Mouse (Mus musculus): ENCODE results near the gene Klc1.

Gene Klc1

DNA sequence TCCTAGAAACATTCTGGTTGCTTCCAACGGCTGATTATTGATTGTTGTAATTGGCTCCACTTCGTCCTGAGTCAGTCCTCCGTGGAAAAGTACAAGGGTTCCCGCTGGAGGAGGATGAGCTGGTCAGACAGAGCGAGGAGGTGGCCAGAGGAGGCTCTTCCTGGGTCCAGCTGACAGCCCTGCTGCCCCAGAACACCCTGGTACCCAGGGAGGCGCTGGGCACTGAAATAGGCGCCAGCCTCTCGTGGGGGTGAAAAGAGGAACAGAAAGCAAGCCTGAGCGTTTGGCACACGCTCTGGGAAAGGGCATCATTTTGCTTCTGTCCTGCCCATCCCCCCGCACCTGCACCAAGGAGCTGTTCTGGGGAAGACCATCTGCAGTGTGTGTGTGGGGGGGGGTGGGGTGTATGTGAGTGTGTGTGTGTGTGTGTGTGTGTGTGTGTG is 14.6 kb upstream of the Klc1 start:
- DNase-seq (ENCODE audit: low spot score), result no peak

DNA sequence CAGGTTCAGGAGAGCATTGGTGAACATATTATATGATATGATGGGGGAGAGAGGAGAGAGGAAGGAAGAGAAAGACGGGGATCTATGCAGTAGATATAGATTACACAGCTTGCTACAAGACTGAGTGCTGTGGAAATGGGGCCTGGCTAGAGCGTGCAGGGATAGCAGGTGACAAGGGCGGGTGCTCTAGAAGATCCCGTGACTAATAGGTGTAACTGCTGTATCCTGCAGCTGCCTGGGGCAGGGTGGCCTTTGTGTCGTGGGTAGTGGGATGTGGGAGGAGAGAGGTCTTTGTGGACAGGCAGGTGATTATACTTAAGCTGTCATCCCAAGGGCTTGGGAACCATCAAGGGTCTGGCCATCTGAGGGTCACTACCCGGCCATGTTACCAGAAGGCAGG is 13.4 kb upstream of the Klc1 start:
- DNase-seq (ENCODE audit: low spot score), result no peak

DNA sequence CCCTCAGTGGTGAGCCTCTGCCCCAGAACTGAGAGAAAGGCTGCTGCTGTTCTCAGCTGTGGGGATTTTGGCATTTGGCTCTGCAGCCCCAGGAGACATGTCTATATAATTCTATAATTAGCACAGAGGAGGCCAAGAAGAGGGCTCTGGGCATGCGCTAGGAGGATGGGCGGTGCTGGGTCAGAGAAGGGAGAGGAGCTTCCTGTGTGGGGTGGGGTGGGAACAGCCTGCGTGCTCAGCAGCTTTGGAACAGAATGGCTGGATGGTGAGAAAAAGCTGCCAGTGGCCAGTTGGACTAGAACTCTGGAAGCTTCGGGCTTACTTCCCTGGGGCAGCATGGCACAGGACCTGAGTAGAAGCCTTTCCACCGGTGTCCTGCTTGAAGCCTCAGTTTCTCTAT is 12.6 kb upstream of the Klc1 start:
- DNase-seq (ENCODE audit: low spot score), result no peak

DNA sequence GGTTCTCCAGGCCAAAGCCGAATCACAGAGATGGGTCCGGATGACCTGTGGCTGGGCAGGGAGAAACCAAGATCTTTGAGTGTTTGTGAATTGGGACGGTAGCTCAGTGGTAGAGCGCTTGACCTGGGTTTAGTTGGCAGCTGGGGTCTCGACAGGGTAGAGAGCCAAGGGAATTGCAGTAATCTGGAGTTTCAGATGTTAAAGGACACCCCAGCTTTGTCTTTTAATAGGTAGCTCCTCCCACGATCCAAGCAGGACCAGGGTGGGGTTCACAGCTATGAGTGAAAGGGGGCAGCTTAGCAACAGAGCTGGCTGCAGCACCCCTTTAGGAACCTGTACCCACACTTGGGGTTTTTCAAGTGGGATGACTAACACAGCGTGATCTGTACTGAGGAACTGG is 11.2 kb upstream of the Klc1 start:
- DNase-seq (ENCODE audit: low spot score), result no peak

DNA sequence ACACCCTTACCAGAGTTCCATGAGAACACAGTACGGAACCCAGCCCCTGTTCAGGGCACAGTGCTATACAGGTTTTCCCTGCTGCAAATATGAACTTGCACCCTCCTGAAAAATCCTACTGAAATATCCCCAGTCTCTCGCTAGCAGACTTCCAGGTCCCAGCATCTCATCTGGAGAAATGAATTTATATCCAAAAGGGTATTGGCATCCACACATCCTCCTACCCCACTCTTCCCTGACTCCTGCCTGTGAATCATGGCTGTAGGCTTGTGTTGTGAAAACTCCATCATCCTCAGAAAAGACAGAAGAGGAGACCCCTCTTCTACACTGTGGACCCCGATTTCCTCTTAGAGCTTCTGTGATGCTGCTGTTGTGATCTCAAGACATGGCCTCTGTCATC is 7.9 kb upstream of the Klc1 start:
- DNase-seq (ENCODE audit: low spot score), result no peak

DNA sequence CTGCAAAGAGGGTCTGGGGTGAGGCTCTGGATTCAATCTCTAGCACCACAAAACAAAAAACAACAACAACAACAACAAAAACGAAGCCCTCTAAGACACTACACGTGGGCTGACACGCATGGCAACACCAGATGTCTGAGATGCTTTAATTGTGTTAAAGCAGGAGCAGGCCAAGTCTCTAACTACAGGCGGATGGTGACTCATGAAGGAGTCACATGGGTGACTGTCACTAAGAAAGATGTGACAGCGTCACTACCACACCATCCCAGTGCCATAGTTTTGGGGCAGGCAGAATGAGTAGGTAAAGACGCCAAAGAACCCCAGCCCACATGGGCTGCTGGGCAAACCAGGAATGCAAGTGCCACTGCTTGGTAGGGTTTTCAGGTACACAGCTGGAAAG is 6.2 kb upstream of the Klc1 start:
- no peak for DNase-seq (ENCODE audit: low spot score)

DNA sequence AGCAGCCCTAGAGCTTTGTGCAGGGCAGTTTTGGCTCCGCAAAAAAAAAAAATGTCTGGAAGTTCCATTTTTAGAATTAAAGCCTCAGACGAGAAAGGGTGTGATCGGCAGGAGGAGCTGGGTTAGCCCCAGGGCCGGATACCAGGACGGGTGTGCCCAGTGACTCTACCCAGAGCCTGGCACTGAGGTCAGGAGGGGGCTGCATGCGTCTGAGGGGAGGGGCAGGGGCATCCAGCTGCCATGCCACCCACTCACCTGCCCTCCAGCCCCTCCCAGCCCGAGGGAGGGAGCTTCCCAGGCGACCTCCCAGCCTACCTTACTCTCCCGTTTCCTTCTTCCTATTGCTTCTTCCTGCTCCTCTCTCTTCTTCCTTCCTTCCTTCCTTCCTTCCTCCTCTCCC is 5.3 kb upstream of the Klc1 start:
- DNase-seq (ENCODE audit: low spot score), result no peak

DNA sequence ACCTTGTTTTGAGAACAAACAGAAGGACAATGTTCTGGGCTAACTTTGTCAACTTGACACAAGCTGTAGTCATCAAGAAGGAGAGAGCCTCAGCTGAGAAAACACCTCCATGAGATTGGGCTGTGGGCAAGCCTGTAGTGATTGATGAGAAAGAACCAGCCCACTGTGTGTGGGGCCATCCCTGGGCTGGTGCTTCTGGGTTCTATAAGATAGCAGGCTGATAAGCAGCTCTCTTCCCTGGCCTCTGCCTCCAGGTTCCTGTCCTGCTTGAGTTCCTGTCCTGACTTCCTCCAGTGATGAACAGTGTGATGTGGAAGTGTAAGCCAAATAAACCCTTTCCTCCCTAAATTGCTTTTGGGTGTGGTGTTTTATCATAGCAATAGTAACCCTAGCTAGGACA is 3.9 kb upstream of the Klc1 start:
- DNase-seq (ENCODE audit: low spot score), result no peak

DNA sequence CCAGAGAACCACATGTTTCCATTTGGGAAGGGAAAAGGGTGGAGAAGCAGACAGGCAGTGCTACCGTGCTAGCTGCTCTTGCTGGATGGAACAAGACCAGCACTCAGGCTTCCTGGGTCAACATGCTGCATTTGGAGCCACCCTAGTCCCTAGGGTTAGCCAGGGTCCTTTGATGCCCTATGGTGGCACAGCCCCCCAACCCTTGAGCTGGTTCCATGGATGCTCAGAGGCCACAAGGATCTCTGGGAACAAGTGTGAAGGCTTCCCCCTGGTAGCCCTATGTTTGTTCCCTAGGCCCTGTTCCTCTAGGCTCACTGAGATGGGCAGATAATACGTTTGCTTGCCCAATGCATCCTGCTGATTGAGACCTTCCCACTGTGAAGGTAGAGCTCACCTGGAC is 3.4 kb upstream of the Klc1 start:
- no peak for DNase-seq (ENCODE audit: low spot score)

DNA sequence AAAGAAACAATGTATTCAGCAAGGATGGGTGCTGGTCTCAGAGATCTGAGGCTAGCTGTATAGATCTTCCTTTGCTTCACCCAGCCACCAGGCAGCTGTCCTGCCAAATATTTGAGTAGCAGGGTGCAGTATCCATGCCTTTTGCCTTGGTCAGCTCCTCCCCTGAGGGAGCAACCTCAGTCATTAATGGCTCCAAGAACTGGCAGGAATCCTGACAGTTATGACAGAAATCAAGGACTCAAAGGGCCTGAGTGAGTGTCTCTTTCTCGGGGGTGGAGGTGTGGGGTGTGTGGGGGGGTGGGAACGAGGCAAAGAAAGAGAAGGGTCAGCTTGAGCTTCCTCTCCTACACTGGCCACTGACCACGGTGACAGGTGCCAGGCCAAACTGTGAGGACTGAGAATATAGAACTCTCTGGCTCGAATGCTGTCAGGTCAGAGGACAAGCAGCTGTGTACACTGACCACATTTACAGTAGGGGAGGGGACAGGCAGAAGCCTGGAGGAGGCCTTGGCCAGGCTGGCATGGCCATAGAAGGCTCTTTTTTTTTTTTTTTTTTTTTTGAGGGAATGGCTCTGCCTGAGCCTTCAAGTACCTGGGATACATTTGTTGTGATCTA is 2.5 kb upstream of the Klc1 start:
- DNase-seq (ENCODE audit: low spot score), result no peak

DNA sequence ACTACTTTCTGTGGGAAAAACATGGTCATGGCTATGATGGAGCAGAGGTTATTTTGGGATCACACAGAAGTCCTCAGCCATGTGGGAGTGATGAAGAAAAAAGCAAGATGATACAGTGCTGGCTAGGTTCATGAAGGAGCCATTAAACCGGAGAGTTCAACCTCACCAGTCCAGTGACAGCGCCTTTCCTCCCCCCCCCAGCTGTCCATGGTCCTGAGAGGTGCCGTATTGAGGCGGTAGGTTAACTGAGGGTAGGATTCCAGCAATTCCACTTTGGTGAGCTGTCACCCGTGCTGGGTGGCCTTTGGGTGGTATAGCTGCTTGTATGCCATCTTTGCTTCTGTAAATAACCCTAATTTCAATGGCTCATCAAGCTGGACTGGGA is 2.0 kb upstream of the Klc1 start:
- DNase-seq (ENCODE audit: low spot score), result no peak

DNA sequence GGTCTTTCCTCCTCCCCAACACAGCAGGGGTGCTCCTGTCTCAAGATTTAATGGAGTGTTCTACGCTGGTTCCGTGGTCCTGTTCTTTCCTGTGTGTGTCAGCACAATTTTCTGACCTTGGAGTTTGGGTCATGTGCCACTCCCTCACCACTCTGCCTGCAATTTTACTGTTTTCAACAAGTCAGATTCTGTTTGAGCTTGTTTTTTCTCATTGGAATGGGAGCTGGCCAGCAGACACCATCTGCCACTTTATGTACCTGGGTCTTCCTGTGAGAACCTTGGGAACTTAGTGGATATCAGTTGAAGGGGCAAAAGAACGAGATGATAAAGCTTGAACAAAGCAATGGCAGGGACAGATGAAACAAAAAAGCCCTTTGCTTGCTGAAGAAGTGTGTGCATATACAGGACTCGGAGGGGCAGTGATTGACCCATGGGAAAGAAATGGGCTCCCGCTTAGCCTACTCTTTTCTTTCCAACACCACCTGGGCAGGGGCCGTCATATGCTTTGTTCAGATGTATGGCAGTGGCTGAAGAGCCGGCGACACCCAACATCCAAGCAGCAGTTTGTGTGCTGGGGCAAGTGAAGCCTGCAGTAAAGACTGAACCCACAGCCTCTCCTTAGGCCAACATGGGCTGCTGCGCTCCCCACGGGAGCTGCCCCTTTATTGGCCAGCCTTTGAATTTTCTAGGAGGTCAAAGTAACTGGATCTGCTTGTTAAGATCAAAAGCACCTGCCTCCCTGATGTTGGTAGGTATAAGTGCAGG is 906 bp upstream of the Klc1 start:
- no peak for DNase-seq (ENCODE audit: low spot score)

DNA sequence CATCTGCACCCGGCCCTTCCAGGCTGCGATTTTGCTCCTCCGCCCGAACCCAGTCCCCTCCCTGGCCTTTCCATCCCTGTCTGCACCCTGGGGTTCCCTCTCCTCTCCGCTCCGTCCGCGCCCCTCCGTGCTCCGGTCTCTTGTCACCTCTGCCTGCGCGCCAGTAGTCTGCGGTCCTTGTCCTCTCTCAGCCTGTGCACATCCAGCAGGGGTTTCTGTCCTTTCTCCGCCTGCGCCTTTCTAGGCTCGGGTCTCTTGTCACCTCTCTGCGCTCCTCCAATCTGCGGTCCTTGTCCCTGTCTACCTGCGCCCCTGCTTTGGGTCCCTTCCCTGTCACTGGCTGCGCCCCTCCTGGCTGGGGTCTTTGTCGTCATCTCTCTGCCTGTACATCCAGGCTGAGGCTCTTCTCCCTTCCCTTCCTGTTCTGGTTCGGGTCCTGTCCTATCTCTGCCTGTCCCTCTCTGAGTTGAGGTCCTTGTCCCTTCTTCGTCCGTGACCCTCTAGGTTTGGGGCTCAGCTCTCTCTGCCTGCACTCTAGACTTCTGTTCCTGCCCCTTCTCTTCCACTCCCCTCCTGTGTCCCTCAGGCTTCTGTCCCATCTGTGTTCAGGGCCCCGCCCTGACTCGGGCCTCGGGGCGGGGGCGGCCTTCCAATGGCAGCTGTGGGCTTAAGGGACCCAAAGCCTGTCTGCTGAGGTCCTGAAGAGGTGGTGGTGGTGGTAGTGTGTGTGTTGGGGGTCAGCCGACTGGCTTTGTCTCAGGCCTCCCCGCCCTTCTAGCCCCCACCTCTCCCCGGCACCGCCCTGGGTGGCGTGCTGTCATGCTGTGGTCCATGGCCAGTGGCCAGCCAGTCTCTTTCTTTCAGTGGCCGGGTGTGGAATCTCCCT is 770 bp downstream of the Klc1 start:
- no peak for DNase-seq (ENCODE audit: low spot score)

DNA sequence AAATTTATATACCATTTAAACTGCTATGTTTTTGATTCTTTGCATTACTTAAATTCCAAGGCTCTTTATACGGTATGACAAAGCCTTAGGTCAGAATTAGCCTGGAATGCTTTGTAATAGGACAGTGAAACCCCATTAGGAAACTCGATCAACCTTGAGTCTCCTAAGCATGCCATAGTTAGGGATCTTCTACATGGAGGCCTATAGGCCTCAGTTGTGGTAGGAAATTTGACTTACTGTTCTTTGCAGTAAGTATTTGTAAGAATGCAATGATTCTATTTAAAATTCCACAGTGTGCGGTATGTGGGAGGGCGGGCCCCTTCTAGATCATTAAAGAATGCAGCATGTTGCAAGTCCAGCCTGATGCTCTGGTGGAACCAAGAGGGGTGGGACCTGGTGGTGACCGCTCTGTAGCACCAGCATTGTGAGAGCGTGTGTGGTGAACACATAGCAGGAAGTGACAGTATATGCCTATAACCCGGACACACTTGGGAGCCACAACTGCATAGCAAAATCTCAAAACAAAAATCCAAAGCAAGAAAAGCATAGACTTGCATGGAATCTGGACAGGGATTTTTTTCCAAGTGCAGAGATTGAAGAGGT is 1.8 kb downstream of the Klc1 start:
- no peak for DNase-seq (ENCODE audit: low spot score)

DNA sequence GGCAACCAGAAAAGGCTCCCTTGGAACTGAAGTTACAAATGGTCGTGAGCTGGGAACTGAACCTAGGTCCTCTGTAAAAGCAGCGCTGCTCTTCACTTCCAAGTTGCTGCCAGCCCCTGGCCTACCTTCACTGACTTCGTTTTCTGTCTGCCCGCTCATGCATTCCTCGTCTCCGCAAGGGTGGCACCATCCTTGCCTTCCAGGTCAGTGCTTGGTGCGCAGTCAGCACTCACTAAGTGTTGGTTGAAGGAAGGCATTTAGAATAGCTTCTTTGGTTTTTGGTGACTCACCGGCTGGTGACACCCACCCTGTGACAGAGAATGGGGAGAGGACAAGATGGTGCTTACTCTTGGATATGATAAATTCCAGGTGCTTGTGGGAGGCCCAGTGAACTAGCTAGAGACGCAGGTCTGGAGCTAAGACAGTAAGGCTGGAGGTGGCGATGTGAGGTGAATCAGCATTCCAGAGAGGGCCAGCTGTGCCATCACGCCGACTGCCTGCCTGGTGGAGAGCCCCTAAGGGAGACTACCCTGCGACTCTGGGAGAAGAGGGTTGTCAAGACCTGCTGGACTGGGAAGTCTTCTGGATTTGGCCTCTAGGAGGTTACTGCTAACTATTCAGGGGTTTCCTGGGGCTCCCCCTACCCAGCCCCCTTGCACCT is 4.1 kb downstream of the Klc1 start:
- DNase-seq (ENCODE audit: low spot score), result no peak

DNA sequence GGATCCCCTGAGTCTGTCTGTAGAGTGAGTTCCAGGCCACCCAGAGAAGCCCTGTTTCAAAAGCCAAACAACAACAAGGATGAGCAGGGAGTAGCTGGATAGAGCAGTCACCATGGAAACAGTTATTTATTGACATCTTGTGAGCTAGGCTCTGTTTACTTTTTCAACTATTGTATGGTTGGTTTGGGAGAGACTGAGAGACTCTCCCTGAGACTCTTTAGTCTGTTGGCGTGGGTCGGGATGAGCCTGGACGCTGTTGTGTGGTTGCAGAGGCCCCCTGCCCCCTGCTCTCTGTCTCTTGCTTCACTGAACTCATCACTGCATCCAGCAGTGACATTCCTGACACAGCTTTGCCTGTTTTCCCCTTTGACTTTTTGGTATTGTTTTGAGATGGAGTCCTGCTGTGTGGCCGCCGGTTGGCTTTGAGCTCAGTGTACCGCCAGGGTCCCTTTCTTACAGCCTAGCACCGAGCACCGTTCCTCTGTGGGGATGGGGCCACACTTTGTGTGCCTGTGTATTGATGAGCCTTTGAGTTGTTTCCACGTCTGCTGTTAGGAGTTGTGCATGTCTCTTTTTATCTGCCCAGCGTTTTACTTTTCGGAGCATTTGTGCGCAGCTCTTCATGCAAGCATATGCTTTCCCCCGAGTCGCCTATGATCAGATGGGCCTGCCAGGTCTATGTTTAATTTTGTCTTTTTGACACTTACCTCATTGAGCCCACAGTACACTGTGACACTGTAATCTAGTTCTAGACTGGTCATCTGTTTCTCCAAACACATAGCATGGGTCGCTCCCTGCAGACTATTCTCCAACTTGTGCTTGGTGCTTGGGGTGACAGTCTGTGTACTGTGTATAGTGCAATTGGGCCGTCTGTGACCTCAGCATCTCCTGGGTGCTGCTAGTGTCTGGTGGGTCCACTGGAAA is 7.9 kb downstream of the Klc1 start:
- DNase-seq (ENCODE audit: low spot score), result no peak

DNA sequence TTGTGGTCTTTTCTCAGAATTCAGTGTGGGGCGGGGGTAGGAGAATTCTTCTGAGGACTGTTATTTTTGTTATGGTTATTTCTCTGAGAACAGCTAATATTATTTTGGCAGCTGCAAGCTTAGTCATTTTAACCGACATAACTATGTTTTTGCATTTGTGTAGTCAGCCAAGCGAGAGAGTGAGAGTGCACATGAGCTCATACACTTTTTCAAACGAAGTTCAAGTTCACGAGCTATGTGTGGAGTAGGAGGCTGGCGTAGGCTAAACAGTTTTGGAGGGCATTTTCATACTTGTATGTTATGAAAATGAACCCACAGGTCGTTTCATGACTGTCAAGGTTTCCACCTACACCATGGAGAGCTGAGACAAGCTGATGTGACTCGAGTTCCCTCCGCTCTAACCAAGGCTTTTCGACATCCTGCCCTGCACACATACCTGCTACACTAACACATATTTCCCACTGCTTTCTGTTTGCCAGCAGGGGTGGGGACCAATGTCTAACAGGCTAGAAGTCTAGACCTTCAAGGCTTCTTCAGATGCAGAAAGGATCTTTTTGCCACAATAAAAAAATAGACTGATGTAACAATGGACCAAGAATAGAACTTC is 9.8 kb downstream of the Klc1 start:
- DNase-seq (ENCODE audit: low spot score), result no peak

DNA sequence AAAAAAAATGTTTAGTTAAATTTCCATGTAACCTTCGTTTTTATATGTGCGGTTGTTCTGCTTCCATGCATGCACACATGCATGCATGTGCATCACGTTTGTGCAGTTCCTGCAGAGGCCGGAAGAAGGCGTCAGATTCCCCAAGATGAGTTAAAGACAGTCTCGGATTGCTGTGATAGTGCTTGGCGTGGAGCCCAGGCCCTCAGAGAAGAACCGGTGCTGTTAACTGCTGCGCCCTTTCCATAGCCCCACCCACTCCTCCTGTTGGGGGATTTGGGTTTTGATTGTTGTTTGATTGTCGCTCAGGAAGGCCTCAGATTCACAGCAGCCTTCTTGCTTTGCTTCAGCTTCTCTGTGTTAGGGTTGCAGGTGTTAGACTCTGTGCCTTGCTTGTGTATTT is 10.7 kb downstream of the Klc1 start:
- no peak for DNase-seq (ENCODE audit: low spot score)

DNA sequence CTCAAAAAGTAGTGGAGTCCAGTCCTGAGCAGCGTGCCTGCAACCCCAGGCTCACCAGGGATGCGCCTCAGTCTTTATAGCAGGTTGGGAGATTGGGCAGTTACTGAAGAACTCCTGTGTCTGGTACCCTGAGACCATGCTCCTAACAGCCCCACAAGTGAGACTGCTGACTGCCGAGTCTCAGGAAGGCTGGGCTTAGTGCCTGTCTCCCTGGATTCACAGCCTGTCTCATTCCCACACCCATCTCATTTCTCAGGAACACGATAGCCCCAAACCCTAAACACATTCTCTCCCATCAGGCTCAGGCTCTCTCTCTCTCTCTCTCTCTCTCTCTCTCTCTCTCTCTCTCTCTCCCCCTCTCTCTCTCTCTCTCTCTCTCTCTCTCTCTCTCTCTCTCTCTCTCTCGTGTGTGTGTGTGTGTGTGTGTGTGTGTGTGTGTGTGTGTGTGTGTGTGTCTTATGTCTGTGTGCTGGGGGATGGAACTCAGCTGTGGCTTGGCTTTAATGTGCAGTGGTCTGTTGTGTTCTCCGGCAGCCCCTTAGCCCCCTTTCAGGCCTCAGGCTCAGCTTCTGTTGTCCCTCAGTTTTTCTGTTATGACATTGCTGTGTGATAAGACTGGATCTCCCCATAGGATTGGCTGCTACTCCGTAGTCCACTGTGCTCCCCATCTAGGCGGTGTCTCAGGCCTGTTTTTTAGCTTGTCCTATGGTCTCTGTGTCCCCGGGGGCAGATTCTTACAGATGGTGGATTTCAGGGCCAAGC is 11.3 kb downstream of the Klc1 start:
- DNase-seq (ENCODE audit: low spot score), result no peak

DNA sequence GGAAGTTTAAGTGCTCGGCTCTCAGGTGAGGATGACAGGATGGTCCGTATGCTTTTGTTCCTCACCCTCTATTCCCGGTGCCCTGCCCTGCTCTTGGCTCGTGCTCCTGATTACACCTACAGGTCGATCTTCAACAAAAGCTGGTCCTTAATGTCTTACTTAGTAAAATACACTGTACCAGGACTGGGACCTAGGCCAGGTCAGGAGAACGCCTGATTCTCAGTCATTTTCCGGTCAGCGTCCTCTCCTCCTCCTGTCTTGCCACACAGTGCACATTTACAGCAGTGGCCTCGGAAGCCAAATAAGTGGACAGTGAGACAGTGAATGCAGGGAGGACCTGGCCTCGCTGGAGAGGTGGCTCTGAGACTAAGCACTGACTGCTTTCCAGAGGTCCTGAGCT is 12.0 kb downstream of the Klc1 start:
- no peak for DNase-seq (ENCODE audit: low spot score)

Data from layer of hippocampus, adult 9-10 months (tissue).